Mouse (Mus musculus) common myeloid progenitor, adult 5-6 weeks (primary cell): Measurements from ENCODE around the gene Vmn2r90. TPM values are rescaled to one million over a fixed set of nuclear protein-coding genes. Genes with fewer than 3 reads are reported as not detected.
A peak's percentile ranks its signal among the peaks of the same experiment; 100 is the strongest.
"Not testable (repeated sequence)": the region's sequence is repeated elsewhere in the genome, so short reads cannot be mapped to it uniquely, and the experiment has no call there.

Experiments used
- ATAC-seq: replicated peaks from 2 replicates; pipeline ENCODE4 v1.8.0; 2016; ENCODE audit warnings: low read depth, mild to moderate bottlenecking, moderate TSS enrichment, inconsistent platforms; ENCODE audit not compliant: poor library complexity, severe bottlenecking
- total RNA-seq: library from RNA; stranded (forward); fragments of 200-1000, 187-1606 nt; gene quantifications from 2 replicates; pipeline ENCODE4 v1.2.3, GENCODE M21; 2017

Gene Vmn2r90
- not detected in 2 replicates for total RNA-seq

DNA sequence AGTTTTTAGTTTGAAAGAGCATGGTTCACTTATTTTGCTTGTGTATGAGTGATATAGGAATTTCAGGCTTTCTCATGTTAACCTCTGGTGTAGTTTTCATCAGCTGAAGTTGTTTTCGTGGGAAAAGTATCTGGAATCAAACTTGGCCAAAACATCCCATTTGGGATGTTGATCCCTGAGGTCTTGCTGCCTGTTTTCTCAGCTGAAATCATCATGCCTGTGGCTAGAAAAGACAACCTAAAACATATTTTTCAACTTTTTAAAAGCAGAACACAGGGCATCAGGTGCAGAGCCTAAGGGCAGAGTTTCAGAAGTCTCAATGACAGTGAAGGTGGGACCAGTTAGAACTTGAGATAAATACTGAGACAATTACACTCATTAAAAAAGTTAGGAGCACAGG, at the start of gene Vmn2r90:
Vmn2r90 (plus strand) TSS at position 301 of the 400 bp plus-strand sequence.
- ATAC-seq: no peak

DNA sequence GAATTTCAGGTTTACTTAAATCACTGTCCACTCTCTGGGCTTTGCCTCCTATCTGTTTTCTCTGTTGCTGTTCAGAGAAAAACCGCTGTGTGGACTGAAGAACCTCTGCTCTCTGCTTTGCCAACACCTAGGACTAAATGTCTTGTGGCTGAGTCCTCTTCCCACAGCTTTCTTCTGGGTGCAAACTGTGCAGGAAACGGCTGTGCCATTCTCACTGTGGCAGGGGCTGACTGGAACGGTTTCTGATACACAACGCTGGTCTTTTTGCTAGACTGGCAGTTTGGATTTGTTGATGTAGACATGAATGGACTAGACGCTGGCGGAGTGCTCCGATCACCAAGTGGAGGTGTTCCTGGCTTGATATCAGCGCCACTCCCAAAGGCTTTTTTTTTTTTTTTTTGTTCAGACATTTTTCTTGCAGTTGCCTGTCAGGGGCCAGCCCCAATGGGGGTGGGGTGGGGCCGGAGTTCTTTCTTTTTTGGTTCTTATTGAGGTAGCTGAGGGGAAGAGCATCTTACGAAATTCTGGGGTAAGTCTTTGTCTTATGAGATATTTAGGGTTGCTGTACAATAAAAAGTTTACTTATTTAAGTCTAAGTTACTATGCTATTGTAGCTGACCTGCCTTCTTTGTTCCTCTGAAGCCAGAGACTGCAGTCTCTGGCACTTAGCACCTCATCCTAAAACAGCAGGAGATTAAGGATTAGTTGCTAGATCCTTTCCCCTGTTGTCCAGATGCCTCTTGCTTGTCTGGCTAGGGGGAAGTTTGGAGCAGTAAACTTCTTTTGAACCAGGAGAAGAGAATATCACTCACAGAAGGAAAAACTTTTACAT, 48.3 kb upstream of the Vmn2r90 start:
- ATAC-seq: peak; percentile 57

DNA sequence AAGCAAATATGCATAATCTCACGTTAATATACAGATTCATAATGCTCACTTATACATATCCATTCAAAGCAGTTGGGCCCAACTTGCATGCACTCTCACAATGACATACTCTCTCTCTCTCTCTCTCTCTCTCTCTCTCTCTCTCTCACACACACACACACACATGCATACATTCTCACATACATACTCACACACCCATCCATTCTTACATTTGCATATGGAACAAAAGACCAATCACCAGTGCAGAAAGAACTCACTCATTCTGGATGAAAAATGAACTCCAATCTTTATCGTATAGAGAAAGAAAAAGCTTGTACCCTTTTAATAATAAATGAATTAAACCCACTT, 47.7 kb upstream of the Vmn2r90 start:
- no peak for ATAC-seq

DNA sequence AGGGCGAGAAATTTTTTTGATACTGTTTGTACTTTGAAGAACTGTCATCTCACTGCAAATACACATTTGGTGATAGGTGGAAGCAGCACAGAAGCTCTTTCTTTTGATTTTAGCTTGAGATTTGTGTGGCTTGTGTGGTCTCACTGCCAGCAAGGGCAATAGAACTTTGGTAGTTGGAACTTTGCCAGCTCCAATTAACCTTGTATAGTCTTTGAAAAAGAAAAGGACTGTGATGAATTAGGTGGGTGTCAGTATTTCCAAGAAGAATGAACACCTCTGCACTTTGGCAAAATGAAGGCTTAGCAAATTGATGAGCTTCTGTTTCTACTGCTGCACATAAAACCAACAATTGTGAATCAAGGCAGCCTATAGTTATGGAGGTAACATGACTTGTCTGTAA, 24.8 kb upstream of the Vmn2r90 start:
- ATAC-seq: no peak

DNA sequence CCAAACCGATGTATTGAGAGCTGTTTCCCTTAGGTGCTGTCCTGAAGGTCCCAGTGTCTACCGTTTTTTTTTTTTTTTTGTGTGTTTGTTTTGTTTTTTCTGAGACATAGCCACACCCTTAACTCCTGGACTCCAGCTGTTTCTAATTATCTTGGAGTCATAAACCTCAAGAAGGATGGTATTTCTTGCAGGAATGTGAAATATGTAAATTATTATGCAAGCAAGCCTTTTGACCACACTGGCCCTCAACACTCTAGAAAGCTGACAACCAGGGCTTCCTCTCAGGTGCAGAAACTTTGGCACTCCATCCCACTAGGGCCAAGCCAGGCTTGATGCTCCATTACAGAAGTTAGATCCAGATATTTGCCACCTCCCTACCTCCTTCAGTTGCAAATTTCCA, 12.9 kb upstream of the Vmn2r90 start:
- no peak for ATAC-seq

DNA sequence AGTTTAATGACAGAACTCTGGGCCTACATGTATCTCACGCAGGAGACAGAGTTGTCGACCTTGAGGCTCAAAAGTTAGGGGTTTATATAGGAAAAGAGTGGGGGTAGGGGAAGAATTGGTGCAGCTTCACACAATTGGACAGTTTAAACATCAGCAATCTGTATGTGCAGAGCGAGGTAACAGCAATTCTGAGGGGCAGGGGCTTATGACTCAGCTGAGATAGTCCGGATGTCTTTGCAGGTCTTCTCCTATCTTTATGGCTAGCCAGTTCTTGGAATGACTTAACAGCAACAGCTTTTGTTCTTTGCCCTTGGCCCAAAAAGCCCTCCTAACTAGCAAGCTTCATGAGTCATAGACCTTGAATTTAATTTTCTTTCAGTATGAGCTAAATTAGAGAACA, 28.8 kb downstream of the Vmn2r90 start:
- not testable (repeated sequence) for ATAC-seq

DNA sequence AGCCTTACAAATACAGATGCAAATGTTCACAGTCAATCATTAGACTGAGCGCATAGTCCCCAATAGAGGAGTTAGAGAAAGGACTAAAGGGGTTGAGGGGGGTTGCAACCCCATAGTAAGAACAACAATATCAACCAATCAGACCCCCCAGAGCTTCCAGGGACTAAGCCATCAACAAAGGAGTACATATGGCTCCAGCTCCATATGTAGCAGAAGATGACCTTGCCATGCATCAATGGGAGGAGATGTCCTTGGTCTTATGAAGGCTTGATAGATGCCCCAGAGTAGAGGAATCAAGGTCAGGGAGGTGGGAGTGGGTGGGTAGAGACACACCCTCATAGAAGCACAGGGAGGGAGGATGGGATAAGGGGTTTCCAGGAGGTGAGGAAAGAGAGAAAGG, 35.1 kb downstream of the Vmn2r90 start:
- ATAC-seq: no peak

DNA sequence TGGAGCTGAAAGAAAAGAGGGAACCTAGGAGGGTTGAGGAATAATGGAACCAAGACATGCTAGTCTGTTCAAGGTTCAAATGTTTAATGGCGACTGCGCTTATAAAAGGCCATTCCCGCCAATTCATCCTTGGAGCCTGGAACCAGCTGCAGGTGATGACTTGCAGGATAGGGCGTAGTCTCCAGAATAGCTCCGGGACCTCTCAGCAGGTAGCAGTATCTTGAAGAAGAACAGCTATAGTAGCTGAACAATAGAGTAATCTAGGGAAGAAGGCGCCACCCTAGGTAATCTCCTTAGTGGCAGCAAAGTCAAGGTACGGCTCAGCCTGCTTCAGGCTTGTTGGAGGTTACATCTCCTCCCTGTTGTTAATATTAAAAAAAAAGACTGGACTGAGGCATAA, 35.8 kb downstream of the Vmn2r90 start:
- not testable (repeated sequence) for ATAC-seq

DNA sequence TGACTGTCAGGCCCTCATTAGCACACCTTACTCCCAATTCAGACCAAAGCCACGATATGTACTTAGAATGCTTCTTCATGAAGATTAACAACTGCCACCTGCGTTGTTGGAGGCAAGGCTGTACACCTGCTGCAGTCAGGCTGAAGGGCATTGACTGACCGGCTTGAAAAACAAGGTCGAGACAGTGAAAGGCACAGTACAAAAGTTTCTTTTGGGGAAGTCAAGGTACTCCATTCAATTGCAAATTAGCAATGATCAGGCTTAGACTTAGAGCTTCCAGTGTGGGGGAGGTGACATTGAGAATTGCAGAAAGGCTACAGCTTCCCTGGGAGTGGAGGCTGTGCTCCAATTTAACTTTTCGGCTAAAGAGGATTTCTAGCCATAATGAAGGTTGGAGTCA, 36.4 kb downstream of the Vmn2r90 start:
- ATAC-seq: not testable (repeated sequence)

DNA sequence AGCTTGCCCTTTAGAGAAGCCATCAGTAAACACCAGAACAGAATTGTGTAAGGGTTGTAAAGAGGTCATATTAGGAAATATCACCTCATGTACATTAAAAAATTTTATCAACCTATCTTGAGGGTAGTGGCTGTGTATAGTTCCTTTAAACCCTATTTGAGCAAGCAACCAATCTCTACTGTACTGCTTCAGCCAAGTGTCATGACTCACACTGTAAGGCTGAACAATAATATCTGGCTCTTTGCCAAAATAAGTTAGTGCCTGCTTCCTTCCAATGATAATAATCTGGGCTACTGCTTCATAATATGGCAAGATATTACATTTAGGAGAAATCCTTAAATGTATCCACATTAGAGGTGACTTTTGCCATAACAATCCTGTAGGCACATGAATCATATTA, 38.0 kb downstream of the Vmn2r90 start:
- not testable (repeated sequence) for ATAC-seq

DNA sequence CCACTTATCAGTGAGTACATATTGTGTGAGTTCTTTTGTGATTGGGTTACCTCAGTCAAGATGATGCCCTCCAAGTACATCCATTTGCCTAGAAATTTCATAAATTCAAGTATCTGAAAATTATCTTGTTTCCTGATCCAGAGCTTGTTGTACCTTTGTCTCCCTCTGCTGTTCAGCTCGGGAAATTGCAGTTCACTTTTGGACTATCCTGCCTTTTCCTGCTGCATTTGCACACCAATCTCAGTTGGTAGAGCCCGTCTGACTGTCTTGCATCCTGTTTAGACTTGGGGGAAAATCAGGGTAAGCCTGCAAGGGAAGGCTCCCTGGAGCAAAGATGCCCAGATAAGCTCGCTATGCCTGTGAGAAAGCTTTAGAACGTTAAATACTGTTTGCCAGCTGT, 45.8 kb downstream of the Vmn2r90 start:
- peak; percentile 90 for ATAC-seq

DNA sequence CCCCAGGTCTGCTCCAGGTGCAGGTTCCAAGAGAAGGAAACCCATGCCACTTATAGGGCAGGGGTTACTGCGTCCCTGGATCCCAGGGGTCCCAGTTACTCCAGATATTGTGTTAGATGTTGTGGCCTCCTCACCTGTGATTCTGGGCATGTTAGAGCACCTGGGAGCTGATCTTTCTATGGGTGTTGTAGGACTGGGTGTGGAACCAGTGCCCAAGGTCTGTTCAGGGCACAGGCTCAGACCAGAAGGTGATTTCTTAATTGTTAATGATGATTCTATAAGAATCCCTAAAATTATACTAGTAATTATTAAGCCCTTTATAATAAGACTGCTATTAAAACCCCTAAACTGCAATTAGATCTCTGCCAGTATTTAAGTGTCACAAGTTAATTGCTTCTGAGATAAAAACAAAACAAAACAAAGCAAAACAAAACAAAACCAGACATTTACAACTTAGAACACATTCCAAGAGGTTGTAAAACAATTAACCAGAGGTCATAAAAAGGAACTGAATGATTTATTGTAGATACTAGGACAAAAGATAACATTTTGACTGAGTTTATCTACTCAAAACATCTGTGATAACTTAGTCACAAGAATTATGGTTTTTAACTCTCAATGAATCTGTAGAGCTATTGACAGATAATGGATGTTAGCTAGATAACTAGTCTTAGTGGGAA, 59.2 kb downstream of the Vmn2r90 start:
- ATAC-seq: no peak

DNA sequence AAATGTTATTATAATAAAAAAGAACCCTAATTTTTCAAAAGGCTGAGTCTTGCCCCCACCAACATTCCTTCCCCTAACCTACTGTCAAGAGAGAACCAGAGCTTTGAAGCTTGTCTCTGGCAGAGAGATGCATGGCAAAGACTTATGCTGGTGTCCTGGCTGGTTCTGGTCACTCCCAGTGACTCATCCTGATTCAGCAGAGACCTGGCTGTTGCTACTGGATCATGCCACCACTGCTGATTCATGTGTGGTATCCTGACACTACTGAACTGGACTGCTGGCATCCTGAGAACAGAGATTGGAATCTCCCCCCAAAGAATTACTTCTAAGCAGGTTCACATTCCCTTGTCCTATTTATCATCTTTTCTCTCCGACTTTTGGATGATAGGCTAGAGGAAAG, 60.7 kb downstream of the Vmn2r90 start:
- ATAC-seq: no peak

DNA sequence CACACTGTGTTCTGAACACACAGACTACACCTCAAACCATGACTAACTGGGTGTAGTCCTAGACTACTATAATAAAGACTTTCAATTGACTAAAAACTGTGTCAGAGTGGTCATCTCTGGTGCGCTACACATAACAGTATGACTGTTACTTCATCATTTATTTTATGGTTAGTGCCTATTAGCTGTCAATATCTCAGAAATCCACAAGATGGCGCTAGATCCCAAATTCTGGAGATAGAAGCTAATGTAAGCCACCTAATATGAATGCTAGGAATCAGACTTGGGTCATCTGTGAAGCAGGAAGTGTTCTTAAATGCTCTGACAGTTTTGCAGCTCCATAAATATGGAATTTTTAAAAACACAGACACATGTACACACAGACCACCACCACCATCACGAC, 62.9 kb downstream of the Vmn2r90 start:
- ATAC-seq: peak; percentile 97

Other genes starting within 250 kb of the Vmn2r90 start
- gene Lnpep, start 78.7 kb upstream of the Vmn2r90 start, total RNA-seq: 66.3 and 77.6 TPM in 2 replicates
- gene Spaca6, start 123.4 kb downstream of the Vmn2r90 start, total RNA-seq: 0.19 and 0.87 TPM in 2 replicates
- gene Has1, start 151.5 kb downstream of the Vmn2r90 start, total RNA-seq: not detected in 2 replicates
- 0.69 TPM in 1 of 2 replicates, not detected in the other for gene Fpr1, start 180.2 kb downstream of the Vmn2r90 start, total RNA-seq
- 0.50 and 1.6 TPM in 2 replicates for gene Fpr2, start 184.1 kb downstream of the Vmn2r90 start, total RNA-seq
- gene Fpr3, start 184.1 kb downstream of the Vmn2r90 start, total RNA-seq: not detected in 2 replicates